Mouse (Mus musculus): ENCODE results near the gene Cpt1a.
A peak's percentile ranks its signal among the peaks of the same experiment; 100 is the strongest.

The Cpt1a gene

GRCm38 (mm10) chr19:3428057-3428830 is 106.1 kb downstream of the Cpt1a start:
- DNase-seq (ENCODE audit: low read depth): no peak

- DNase-seq (ENCODE audit: low read depth): peak; percentile 34
Measured at GRCm38 (mm10) chr19:3429156-3429816, 107.2 kb downstream of the Cpt1a start.

GRCm38 (mm10) chr19:3431066-3431465 is 108.9 kb downstream of the Cpt1a start:
- DNase-seq (ENCODE audit: low read depth): no peak

- no peak for DNase-seq (ENCODE audit: low read depth)
Measured at GRCm38 (mm10) chr19:3431969-3432368, 109.8 kb downstream of the Cpt1a start.

GRCm38 (mm10) chr19:3434124-3434523 is 112.0 kb downstream of the Cpt1a start:
- DNase-seq (ENCODE audit: low read depth): no peak

- no peak for DNase-seq (ENCODE audit: low read depth)
Measured at GRCm38 (mm10) chr19:3434641-3435040, 112.5 kb downstream of the Cpt1a start.
